Comparison of ENCODE assay signal across 9 mouse cellular contexts in the genomic region with DNA sequence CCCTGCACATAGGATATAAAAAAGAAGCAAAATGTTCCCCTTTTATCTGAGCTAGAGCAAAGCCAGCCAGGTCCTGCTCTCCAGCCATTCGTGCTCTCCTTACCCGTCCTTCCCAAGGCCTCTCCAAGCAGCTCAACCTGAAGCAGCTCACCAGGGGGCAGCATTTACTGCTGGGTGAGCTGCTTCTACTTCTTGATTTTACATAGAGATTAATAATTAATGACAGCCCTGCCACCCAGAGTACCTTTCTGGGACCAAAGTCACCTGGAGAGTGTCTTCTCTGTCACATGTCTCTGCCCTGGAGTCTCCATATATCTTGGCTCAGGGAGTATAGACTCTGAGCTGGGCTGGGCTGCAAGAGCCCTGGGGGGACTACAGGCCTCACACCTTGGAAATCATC.
DNase-seq lines count a peak whose midpoint lies in the region; ATAC-seq lines count a peak whose summit lies in the region.
"Had no signal": no experiment of that assay in that cellular context is flagged by ENCODE, and none has a peak within 500 bp of the region (broad histone marks: within the 10 kb centered on the region; RNA-seq: fewer than 3 reads in every experiment).

No protein-coding gene starts in this region.

- H3K4me2 ChIP-seq in liver, embryonic 12.5 days = no peak overlapping the region
- no peak overlapping the region for H3K4me2 ChIP-seq in intestine, embryonic 14.5 days (ENCODE audit: low read length)
- no peak overlapping the region for H3K4me2 ChIP-seq in liver, embryonic 11.5 days

- no peak for ATAC-seq in liver, embryonic 12.5 days
- peak; percentile 63; the same call in 1 of the 2 replicates for ATAC-seq in intestine, embryonic 14.5 days (replicated peaks; ENCODE audit: low FRiP score, low TSS enrichment, low read depth)
- peak; percentile 54; the same call in 1 of the 2 replicates for ATAC-seq in liver, embryonic 11.5 days (replicated peaks; ENCODE audit: low FRiP score)

- H3K36me3 ChIP-seq in liver, embryonic 12.5 days = no peaks in the 10 kb centered on the region
- H3K36me3 ChIP-seq in intestine, embryonic 14.5 days (ENCODE audit: control insufficient read depth, insufficient read depth, low read length) = no peaks in the 10 kb centered on the region
- H3K36me3 ChIP-seq in liver, embryonic 11.5 days (ENCODE audit: control insufficient read depth, insufficient read depth, low read length) = no peaks in the 10 kb centered on the region

- WGBS in liver, embryonic 12.5 days (ENCODE audit: insufficient replicate concordance) = 18% methylated on average over 2 of the region's 2 CpGs
- WGBS in intestine, embryonic 14.5 days = 14% methylated on average over 2 of the region's 2 CpGs
- WGBS in liver, embryonic 11.5 days = 32% methylated on average over 2 of the region's 2 CpGs

- H3K4me3 ChIP-seq in liver, embryonic 12.5 days = no peak overlapping the region
- no peak overlapping the region for H3K4me3 ChIP-seq in intestine, embryonic 14.5 days (ENCODE audit: low read depth, low read length)
- no peak overlapping the region for H3K4me3 ChIP-seq in liver, embryonic 11.5 days (ENCODE audit: low read depth, low read length)
- H3K4me3 ChIP-seq: erythroblast, embryonic 14.5 days had no signal

- peaks cover 38% of the 10 kb centered on the region for H3K4me1 ChIP-seq in liver, embryonic 12.5 days
- H3K4me1 ChIP-seq in intestine, embryonic 14.5 days (replicated peaks; ENCODE audit: control insufficient read depth, insufficient read depth, low read length) = peaks cover 30% of the 10 kb centered on the region
- H3K4me1 ChIP-seq in liver, embryonic 11.5 days (replicated peaks; ENCODE audit: control insufficient read depth, insufficient read depth, low read length) = peaks cover 26% of the 10 kb centered on the region

- no peaks in the 10 kb centered on the region for H3K9me3 ChIP-seq in liver, embryonic 12.5 days (replicated peaks)
- no peaks in the 10 kb centered on the region for H3K9me3 ChIP-seq in intestine, embryonic 14.5 days (ENCODE audit: control insufficient read depth, low read length)
- H3K9me3 ChIP-seq in liver, embryonic 11.5 days (ENCODE audit: control insufficient read depth, low read length) = no peaks in the 10 kb centered on the region

- no peak overlapping the region for H3K9ac ChIP-seq in liver, embryonic 12.5 days
- no peak overlapping the region for H3K9ac ChIP-seq in intestine, embryonic 14.5 days (ENCODE audit: low read length)
- H3K9ac ChIP-seq in liver, embryonic 11.5 days (ENCODE audit: low read depth, low read length) = no peak overlapping the region

- peak; percentile 64 for DNase-seq in liver
- DNase-seq in adrenal gland, adult (ENCODE audit: inconsistent age in 2 of 2, low spot score in 1 of 2) = peak; percentile 84 to 92
- peak; percentile 76 for DNase-seq in embryo, embryonic 11 days
- peak; percentile 72 for DNase-seq in intestine, embryonic 14.5 days (ENCODE audit: low spot score)
- peak; percentile 41 for DNase-seq in liver, embryonic 11.5 days (ENCODE audit: low spot score)
- DNase-seq in ovary, postnatal 14 days (ENCODE audit: low spot score) = peak; percentile 44
- peak; percentile 53 to 63 for DNase-seq in urinary bladder, postnatal 36 days (ENCODE audit: low spot score in 2 of 2)

- no peaks in the 10 kb centered on the region for H3K27me3 ChIP-seq in liver, embryonic 12.5 days (replicated peaks)
- no peaks in the 10 kb centered on the region for H3K27me3 ChIP-seq in intestine, embryonic 14.5 days (replicated peaks; ENCODE audit: control insufficient read depth, insufficient read depth, low read length)
- no peaks in the 10 kb centered on the region for H3K27me3 ChIP-seq in liver, embryonic 11.5 days (replicated peaks; ENCODE audit: control insufficient read depth, insufficient read depth, low read length)

- no peak overlapping the region for H3K27ac ChIP-seq in liver, embryonic 12.5 days
- H3K27ac ChIP-seq in intestine, embryonic 14.5 days (ENCODE audit: low read depth) = no peak overlapping the region
- H3K27ac ChIP-seq in liver, embryonic 11.5 days (ENCODE audit: low read depth, low read length) = no peak overlapping the region
